Mouse (Mus musculus) hindbrain, embryonic 13.5 days (tissue): Measurements from ENCODE around the gene Arfip1. TPM values are rescaled to one million over a fixed set of nuclear protein-coding genes. Genes with fewer than 3 reads are reported as not detected.

Experiments used
- ATAC-seq: fragments of 200-750 bp; cut with Nextera tagmentation; 2 replicates; pipeline ENCODE4 v1.8.0; 2017; ENCODE audit warnings: moderate TSS enrichment; ENCODE audit not compliant: low FRiP score
- H3K27ac ChIP-seq: fragments of 300-500 bp; sonication (generic); 2 replicates; pipeline ENCODE4 v1.5.1; 2015; ENCODE audit warnings: inconsistent platforms, mild to moderate bottlenecking, moderate library complexity
- H3K27me3 ChIP-seq: fragments of 300-500 bp; sonication (generic); 2 replicates; pipeline ENCODE4 v1.6.1; 2015; ENCODE audit warnings: mild to moderate bottlenecking, inconsistent platforms
- H3K36me3 ChIP-seq: fragments of 300-500 bp; sonication (generic); 2 replicates; pipeline ENCODE4 v1.6.1; 2015; ENCODE audit warnings: mild to moderate bottlenecking, inconsistent platforms
- H3K4me1 ChIP-seq: fragments of 300-500 bp; sonication (generic); replicated peaks from 2 replicates; pipeline ENCODE4 v1.6.1; 2015; ENCODE audit warnings: inconsistent platforms
- H3K4me2 ChIP-seq: fragments of 300-500 bp; sonication (generic); 2 replicates; pipeline ENCODE4 v1.6.1; 2015; ENCODE audit warnings: inconsistent platforms, mild to moderate bottlenecking, moderate library complexity
- H3K4me3 ChIP-seq: fragments of 300-500 bp; sonication (generic); 2 replicates; pipeline ENCODE4 v1.5.1; 2015; ENCODE audit warnings: mild to moderate bottlenecking, inconsistent platforms
- H3K9ac ChIP-seq: fragments of 300-500 bp; sonication (generic); 2 replicates; pipeline ENCODE4 v1.6.1; 2015; ENCODE audit warnings: mild to moderate bottlenecking, inconsistent platforms
- H3K9me3 ChIP-seq: fragments of 300-500 bp; sonication (generic); 2 replicates; pipeline ENCODE4 v1.6.1; 2016; ENCODE audit warnings: inconsistent platforms
- WGBS: fragments of 180-500 bp; shearing (Covaris S2); methylation state at CpG from one replicate; pipeline ENCODE4 v1.1.7; 2015; 5-methylcytosine and 5-hydroxymethylcytosine counted together
- polyA plus RNA-seq: library from polyadenylated mRNA; unstranded; fragments of >200 nt; fragmentation: Nextera tagmentation; extraction: Ambion mirVana; gene quantifications from 2 replicates; pipeline ENCODE4 v1.2.1, GENCODE M21; 2015

The Arfip1 gene
- polyA plus RNA-seq, 1 experiment from 2014 or later: 27.5 TPM

DNA sequence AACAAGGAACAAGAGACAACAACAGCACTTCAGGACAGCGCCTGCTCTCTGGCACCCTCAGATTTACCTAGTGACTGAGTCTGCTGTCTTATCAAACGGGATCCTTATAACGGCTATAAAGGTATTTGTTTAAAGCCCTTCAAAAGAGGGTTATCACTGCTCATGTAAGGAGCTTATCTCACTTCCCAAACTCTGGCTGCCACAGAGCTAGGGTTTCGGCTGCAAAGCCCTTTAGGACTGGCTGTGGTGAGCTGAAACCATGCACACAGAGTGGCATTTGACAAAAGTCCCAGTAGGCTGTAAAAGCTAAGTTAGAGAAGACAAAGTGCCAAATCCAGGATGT is 114.3 kb downstream of the Arfip1 start:
- Histone ChIP-seq H3K36me3 (no peaks in the 10 kb centered on the region), H3K9me3 (no peaks in the 10 kb centered on the region), H3K9ac (no peak overlapping the region), H3K4me2 (no peak overlapping the region), H3K4me1 (peaks cover 4% of the 10 kb centered on the region; the same call in 1 of the 2 replicates), H3K27me3 (no peaks in the 10 kb centered on the region), H3K4me3 (no peak overlapping the region), H3K27ac (no peak overlapping the region)
- no peak for ATAC-seq
- 52% methylated on average over 4 of the region's 4 CpGs for WGBS

DNA sequence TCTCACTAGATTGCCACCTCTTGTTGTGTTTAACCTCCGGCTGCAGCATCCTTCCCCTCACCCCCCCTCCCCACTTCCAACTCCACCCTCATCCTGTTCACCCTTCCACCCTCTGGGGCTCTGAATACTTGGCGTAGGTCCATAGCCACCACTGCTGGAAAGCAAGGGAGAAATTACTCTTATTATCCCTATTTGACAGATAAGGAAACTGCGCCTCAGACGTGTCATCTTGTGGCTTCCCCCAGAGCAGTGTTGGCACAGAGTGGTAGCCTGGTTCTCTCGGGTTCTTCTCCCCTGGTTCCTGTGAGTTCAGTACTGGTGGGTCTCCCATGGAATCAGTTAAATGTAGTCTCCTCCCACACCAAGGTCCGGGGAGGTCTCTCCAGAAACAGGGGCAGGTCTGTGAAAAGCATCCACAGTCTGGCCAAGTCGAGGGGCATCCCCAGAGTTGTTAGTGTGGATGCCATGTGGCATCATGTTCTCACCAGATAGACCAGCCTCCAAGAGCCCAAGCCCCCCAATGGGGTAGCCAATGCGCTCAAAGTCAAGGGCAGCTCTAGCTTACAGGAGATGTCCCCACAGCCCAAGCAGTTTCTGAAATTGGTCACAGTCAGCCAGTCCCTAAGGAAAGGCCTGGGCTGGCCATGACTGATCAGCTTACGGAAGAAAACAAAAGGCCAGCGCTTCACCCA is 114.9 kb downstream of the Arfip1 start:
- WGBS: 67% methylated on average over 10 of the region's 10 CpGs
- Histone ChIP-seq H3K27me3 (no peaks in the 10 kb centered on the region), H3K4me1 (peaks cover 4% of the 10 kb centered on the region; the same call in 1 of the 2 replicates), H3K9me3 (no peaks in the 10 kb centered on the region), H3K9ac (no peak overlapping the region), H3K36me3 (no peaks in the 10 kb centered on the region), H3K4me2 (no peak overlapping the region), H3K4me3 (no peak overlapping the region), H3K27ac (no peak overlapping the region)
- no peak for ATAC-seq

DNA sequence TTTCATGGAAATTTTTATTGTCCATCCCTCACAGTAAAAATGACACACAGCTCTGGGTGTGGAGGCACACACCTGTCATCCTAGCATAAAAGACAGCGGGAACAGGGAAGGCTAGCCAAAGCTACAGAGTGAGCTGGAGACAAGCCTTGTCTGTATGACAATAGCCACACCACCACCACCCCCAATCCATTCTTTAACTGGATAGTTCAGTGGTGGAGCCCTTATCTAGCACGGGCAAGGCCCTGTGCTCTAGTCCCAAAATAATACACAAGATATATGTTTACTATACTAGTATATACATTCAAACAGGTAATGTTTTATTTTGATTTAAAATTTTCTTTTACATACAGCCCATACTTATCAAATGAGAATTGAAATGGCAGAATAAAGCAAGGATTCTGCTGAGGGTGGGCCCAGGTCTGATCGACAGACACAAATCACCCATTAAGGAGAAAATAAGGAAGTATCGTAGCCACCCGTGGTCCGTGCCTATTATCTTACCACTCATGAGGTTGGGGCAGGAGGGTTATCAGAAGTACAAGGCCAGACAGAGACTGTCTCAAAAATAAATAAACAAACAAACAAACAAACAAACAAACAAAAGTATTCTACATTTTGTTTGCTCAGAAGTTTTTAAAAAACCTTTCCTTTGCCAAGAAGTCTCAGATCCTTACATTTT is 116.5 kb downstream of the Arfip1 start:
- H3K4me3 ChIP-seq: no peak overlapping the region

DNA sequence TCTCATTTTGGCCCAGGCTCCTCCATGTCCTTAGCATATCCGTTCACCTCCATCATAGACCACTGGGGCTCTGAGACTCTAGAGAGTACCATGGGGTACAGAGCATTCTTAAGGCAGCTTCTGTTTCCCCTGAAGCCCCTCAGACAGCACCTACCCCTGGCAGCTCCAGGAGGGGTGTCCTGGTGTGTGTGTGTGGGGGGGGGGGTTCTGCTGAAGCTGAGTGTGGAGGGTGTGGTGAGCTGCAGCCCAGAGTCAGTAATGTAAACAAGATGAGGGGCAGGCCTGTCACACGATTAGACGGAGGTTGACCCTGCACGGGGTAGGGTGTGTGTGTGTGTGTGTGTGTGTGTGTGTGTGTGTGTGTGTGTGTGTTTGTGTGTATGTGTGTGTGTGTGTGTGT is 120.7 kb downstream of the Arfip1 start:
- H3K4me1 ChIP-seq: peaks cover 24% of the 10 kb centered on the region
- H3K9ac ChIP-seq: no peak overlapping the region
- 0 out of 2 replicates have a peak, but pooled peaks cover 4% of the 10 kb centered on the region for H3K27me3 ChIP-seq
- 40% methylated on average over 4 of the region's 4 CpGs for WGBS
- no peak overlapping the region for H3K27ac ChIP-seq
- no peaks in the 10 kb centered on the region for H3K9me3 ChIP-seq
- H3K4me3 ChIP-seq: no peak overlapping the region
- no peak overlapping the region for H3K4me2 ChIP-seq
- no peaks in the 10 kb centered on the region for H3K36me3 ChIP-seq
- peak; percentile 49; the same call in 1 of the 2 replicates for ATAC-seq

More for the DNA sequence above, 116.5 kb downstream of the Arfip1 start:
- Histone ChIP-seq H3K9ac (no peak overlapping the region), H3K4me2 (no peak overlapping the region), H3K27ac (no peak overlapping the region), H3K27me3 (no peaks in the 10 kb centered on the region), H3K9me3 (no peaks in the 10 kb centered on the region), H3K4me1 (peaks cover 19% of the 10 kb centered on the region), H3K36me3 (no peaks in the 10 kb centered on the region)
- 78% methylated on average over 6 of the region's 6 CpGs for WGBS
- no peak for ATAC-seq

DNA sequence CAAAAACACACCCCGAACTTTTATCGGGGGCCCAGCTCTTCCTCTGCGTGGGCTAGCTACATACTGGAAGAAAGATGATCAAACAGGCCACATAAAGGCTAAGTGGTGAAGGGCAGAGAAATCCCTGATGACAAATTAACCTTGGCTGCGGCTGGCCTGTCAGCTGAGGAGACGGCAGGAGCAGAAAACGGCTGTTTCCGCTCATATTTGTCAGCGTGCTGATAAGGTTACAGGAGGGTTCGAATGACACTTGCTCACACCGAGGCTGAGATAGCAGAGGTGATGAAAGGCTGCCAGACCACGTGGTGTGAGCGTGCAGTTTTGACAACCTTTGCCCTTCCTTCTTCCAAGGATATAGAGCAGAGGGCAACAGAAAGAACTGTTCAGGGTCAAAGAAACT is 121.5 kb downstream of the Arfip1 start:
- Histone ChIP-seq H3K9me3 (no peaks in the 10 kb centered on the region), H3K4me3 (no peak overlapping the region), H3K4me2 (no peak overlapping the region), H3K4me1 (peaks cover 25% of the 10 kb centered on the region), H3K27me3 (0 out of 2 replicates have a peak, but pooled peaks cover 4% of the 10 kb centered on the region), H3K9ac (no peak overlapping the region), H3K36me3 (no peaks in the 10 kb centered on the region), H3K27ac (no peak overlapping the region)
- ATAC-seq: no peak
- 41% methylated on average over 12 of the region's 12 CpGs for WGBS

DNA sequence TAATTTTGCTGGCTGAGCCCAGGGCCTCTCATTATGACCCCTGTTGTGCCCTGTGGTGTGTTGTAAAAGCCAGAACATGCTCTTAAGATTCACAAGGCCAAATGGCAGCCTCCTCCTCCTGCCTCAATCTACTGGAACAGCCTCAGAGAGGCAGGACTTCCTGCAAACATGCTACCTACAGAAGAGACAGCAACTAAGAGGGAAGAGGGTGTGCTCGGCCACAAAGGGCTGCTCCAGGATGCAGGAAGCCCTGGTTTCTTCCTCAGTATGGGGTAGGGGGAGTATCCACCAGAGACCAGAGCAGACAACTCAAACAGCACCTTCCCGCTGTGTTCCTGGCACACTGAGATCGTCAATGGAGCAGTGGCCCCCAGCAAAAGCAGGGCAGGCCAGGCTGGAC is 121.9 kb downstream of the Arfip1 start:
- 40% methylated on average over 3 of the region's 3 CpGs for WGBS
- H3K4me2 ChIP-seq: no peak overlapping the region
- peak overlapping the region; percentile 12; the same call in 1 of the 2 replicates for H3K27ac ChIP-seq
- H3K4me3 ChIP-seq: no peak overlapping the region
- ATAC-seq: no peak
- H3K9me3 ChIP-seq: no peaks in the 10 kb centered on the region
- H3K4me1 ChIP-seq: peaks cover 26% of the 10 kb centered on the region
- H3K9ac ChIP-seq: no peak overlapping the region
- no peaks in the 10 kb centered on the region for H3K36me3 ChIP-seq
- 0 out of 2 replicates have a peak, but pooled peaks cover 4% of the 10 kb centered on the region for H3K27me3 ChIP-seq

DNA sequence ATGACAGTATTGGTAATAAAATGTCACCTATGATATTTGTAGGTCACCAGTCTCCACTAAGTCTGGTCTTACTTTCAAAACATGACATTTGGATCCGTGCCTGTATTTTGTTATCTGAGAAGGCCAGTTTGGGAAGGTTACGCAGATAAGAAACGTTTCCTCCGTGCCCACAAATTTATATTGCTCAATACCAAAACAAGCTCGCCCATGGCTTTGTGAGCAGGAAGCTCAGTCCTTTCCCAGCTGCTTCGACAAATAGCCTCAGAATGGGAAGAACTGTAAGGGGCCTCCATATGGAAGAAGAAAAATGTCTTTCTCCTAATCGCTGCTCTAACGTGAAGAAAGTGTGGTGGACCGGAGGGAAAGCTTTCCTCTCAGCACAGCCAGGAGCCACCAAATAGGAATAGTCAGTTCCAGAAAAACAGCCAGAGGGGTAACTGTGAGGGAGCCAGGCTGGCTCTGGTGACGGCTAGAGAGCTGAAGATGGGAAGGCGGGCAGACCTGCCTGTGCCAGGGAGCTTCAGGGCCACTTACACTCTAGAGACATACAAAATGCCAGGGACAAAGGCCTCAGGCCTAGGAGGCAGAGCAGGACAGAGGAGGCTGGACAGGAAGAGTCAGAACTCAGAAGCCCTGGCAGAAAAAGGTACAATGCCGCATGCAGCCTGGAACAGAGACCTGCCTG is 126.5 kb downstream of the Arfip1 start:
- H3K4me3 ChIP-seq: no peak overlapping the region
- H3K27me3 ChIP-seq: 0 out of 2 replicates have a peak, but pooled peaks cover 4% of the 10 kb centered on the region
- no peak overlapping the region for H3K4me2 ChIP-seq
- H3K9me3 ChIP-seq: no peaks in the 10 kb centered on the region
- H3K27ac ChIP-seq: no peak overlapping the region
- no peak overlapping the region for H3K9ac ChIP-seq
- no peak for ATAC-seq
- WGBS: 82% methylated on average over 12 of the region's 12 CpGs
- peaks cover 3% of the 10 kb centered on the region; the same call in 1 of the 2 replicates for H3K36me3 ChIP-seq
- peaks cover 10% of the 10 kb centered on the region for H3K4me1 ChIP-seq

DNA sequence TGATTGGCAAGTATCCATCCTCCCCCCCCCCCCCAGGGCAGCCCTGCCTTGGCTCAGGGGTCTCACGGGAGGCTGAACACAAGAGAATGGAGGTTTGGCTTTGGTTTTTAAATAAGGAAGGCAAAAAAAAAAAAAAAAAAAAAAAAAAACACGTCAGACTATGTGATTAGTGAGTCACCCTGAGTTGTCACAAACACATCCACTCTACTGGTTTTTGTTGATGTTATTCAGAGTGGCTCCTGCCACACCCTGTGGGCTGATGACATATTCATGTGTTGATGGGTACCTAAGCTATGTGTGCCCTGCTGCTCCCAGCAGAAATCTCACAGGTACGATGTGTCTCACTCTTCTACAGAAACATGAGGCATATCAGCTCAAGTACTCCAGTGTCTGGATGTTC is 131.8 kb downstream of the Arfip1 start:
- no peak for ATAC-seq
- WGBS: 65% methylated on average over 2 of the region's 3 CpGs
- H3K27ac ChIP-seq: no peak overlapping the region

DNA sequence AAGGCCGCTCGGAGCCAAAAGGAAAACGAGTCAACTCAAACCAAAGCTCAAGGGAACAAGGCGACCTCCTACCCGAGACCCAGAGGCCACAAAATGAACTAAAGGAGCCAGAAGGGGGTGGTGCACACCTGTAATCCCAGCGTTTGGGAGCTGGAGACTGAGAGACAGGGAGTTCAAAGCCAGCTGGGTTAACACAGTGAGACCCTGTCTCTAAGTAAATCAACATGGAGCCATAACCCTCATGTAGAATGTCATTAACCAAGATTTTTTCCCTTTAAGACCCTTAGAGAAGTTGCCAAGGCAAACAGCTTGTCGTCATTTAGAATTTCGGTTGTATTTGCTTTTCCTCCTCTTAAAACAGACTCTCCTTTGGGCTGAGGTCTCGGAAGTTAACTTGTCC is 133.4 kb downstream of the Arfip1 start:
- ATAC-seq: no peak
- WGBS: 85% methylated on average over 9 of the region's 9 CpGs
- H3K9me3 ChIP-seq: no peaks in the 10 kb centered on the region

More for the DNA sequence above, 131.8 kb downstream of the Arfip1 start:
- Histone ChIP-seq H3K27me3 (0 out of 2 replicates have a peak, but pooled peaks cover 6% of the 10 kb centered on the region), H3K4me3 (no peak overlapping the region), H3K4me1 (no peaks in the 10 kb centered on the region), H3K4me2 (no peak overlapping the region), H3K36me3 (peaks cover 12% of the 10 kb centered on the region; the same call in 1 of the 2 replicates), H3K9me3 (no peaks in the 10 kb centered on the region), H3K9ac (no peak overlapping the region)

DNA sequence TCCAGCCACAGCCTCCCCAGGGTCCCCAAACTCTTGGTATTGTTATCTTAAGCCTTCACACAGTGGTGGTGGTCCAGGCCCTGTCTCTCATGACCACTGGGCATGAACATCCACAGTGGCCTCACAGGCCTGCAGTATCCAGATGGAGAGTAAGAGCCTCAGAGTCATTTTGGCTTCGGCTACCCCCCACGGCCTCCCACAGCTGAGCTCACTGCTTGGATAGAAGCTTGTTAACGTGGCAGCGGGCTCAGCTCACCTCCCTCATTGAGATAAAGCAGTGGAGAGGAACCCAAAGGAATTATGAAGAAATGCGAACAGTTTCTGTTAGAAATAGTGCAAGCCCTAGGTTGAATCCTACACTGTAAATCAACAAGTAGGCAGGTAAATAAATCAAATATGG is 134.6 kb downstream of the Arfip1 start:
- Histone ChIP-seq H3K9ac (no peak overlapping the region), H3K36me3 (peaks cover 23% of the 10 kb centered on the region), H3K9me3 (no peaks in the 10 kb centered on the region), H3K4me2 (no peak overlapping the region), H3K27ac (no peak overlapping the region), H3K4me1 (no peaks in the 10 kb centered on the region), H3K27me3 (0 out of 2 replicates have a peak, but pooled peaks cover 13% of the 10 kb centered on the region), H3K4me3 (no peak overlapping the region)
- WGBS: 71% methylated on average over 5 of the region's 5 CpGs
- no peak for ATAC-seq

More for the DNA sequence above, 133.4 kb downstream of the Arfip1 start:
- Histone ChIP-seq H3K27me3 (0 out of 2 replicates have a peak, but pooled peaks cover 13% of the 10 kb centered on the region), H3K9ac (no peak overlapping the region), H3K4me3 (no peak overlapping the region), H3K4me2 (no peak overlapping the region), H3K36me3 (peaks cover 23% of the 10 kb centered on the region), H3K27ac (no peak overlapping the region), H3K4me1 (no peaks in the 10 kb centered on the region)
